Mouse (Mus musculus) ES-E14 (cell line): Measurements from ENCODE around the gene Myg1. TPM values are rescaled to one million over a fixed set of nuclear protein-coding genes. Genes with fewer than 3 reads are reported as not detected.

Experiments
- DNase-seq: peaks from one replicate; pipeline ENCODE4 v3.0.0-alpha.2; 2013; ENCODE audit warnings: low read depth, low spot score
- H3K27ac ChIP-seq: 2 replicates; pipeline ENCODE4 v1.5.1; 2012; ENCODE audit warnings: low read depth, mild to moderate bottlenecking, low read length, moderate library complexity, mixed read lengths; ENCODE audit not compliant: poor library complexity, insufficient read depth, severe bottlenecking
- H3K36me3 ChIP-seq: 2 replicates; pipeline ENCODE4 v1.6.1; 2012; ENCODE audit warnings: mild to moderate bottlenecking, low read length, moderate library complexity, mixed read lengths; ENCODE audit not compliant: control insufficient read depth, poor library complexity, insufficient read depth, severe bottlenecking
- H3K4me1 ChIP-seq, 2 experiments: fragments of 150-350 bp in 1 of 2; sonication (generic) in 1 of 2; 2 replicates each; pipeline ENCODE4 v1.6.1; 2012; ENCODE audit warnings: low read length in 2 of 2, mild to moderate bottlenecking in 1 of 2, mixed read lengths in 1 of 2; ENCODE audit not compliant: control insufficient read depth in 2 of 2, insufficient read depth in 2 of 2, poor library complexity in 1 of 2
- H3K4me3 ChIP-seq, 2 experiments: fragments of 150-350 bp in 1 of 2; sonication (generic) in 1 of 2; 2 replicates each; pipeline ENCODE4 v1.5.1; 2012; ENCODE audit warnings: low read length in 2 of 2, low read depth in 1 of 2, mild to moderate bottlenecking in 1 of 2, mixed read lengths in 1 of 2; ENCODE audit not compliant: insufficient read depth in 1 of 2, poor library complexity in 1 of 2, severe bottlenecking in 1 of 2
- H3K9ac ChIP-seq: 2 replicates; pipeline ENCODE4 v1.6.1; 2012; ENCODE audit warnings: low read depth, mild to moderate bottlenecking, low read length, mixed read lengths; ENCODE audit not compliant: poor library complexity, insufficient read depth, severe bottlenecking
- H3K9me3 ChIP-seq: fragments of 150-350 bp; sonication (generic); 2 replicates; pipeline ENCODE4 v1.6.1; 2012; ENCODE audit warnings: low read depth, mild to moderate bottlenecking, low read length; ENCODE audit not compliant: control insufficient read depth, insufficient read depth
- CHD2 ChIP-seq: IDR thresholded peaks from 2 replicates; pipeline ENCODE4 v1.6.1; 2014; ENCODE audit warnings: mild to moderate bottlenecking, low read depth, low read length, inconsistent platforms
- HCFC1 ChIP-seq: IDR thresholded peaks from 2 replicates; pipeline ENCODE4 v1.6.1; 2012; ENCODE audit warnings: low read length, inconsistent platforms, borderline replicate concordance; ENCODE audit not compliant: insufficient read depth
- MAFK ChIP-seq: IDR thresholded peaks from 2 replicates; pipeline ENCODE4 v1.6.1; 2014; ENCODE audit warnings: mild to moderate bottlenecking, low read depth, low read length, inconsistent platforms; ENCODE audit not compliant: insufficient read depth
- ZC3H11A ChIP-seq: IDR thresholded peaks from 2 replicates; pipeline ENCODE4 v1.6.1; 2012; ENCODE audit warnings: low read depth, mild to moderate bottlenecking, inconsistent platforms, low read length, borderline replicate concordance
- ZNF384 ChIP-seq: IDR thresholded peaks from 2 replicates; pipeline ENCODE4 v1.6.1; 2012; ENCODE audit warnings: low read depth, low read length, inconsistent platforms
- in situ Hi-C, 2 experiments: fragments of 600-800 bp; cut with MboI; formaldehyde crosslinking; loops; one replicate each; pipeline ENCODE4 v1.15.1; 2025; ENCODE audit warnings: low sequenced_read_pairs in 2 of 2, inconsistent platforms in 1 of 2; ENCODE audit not compliant: unreplicated experiment in 2 of 2
- total RNA-seq: library from RNA; depleted of rRNA; stranded (reverse); fragments of 300-350 nt; gene quantifications from 2 replicates; pipeline ENCODE4 v1.2.3, GENCODE M21; 2012

Myg1 gene
- total RNA-seq, 1 experiment = 109 TPM

GRCm38 (mm10) chr15:102350138-102350941 is 18.8 kb downstream of the Myg1 start, which contains the start of gene Aaas:
Aaas (minus strand) TSS chr15:102350771.
- Histone ChIP-seq H3K4me1 (peaks cover 2% of the 10 kb centered on the region in 2 experiments; a peak in 1 of 4 replicates), H3K9ac (peak within 1 kb of the TSS; percentile 99), H3K27ac (peak within 1 kb of the TSS; percentile 91), H3K9me3 (no peaks in the 10 kb centered on the region), H3K36me3 (peaks cover 16% of the 10 kb centered on the region), H3K4me3 (peak within 1 kb of the TSS; percentile 86 to 99)
- TF ChIP-seq HCFC1 (peak; percentile 89), CHD2 (no peak)
- DNase-seq = peak; percentile 92
- in situ Hi-C loops = no loop called here

GRCm38 (mm10) chr15:102350942-102351291 is 19.4 kb downstream of the Myg1 start:
- no peak for TF ChIP-seq MAFK
- no peak for TF ChIP-seq CHD2
- TF ChIP-seq ZNF384 = peak; percentile 28; the same call in 1 of the 2 replicates
- peak overlapping the region; percentile 48 to 86 for H3K4me3 ChIP-seq
- peaks cover 2% of the 10 kb centered on the region in 2 experiments; a peak in 1 of 4 replicates for H3K4me1 ChIP-seq
- H3K27ac ChIP-seq = no peak overlapping the region
- peak overlapping the region; percentile 47; the same call in 1 of the 2 replicates for H3K9ac ChIP-seq
- no peak for DNase-seq
- in situ Hi-C loops = no loop called here
- H3K9me3 ChIP-seq = no peaks in the 10 kb centered on the region
- peaks cover 10% of the 10 kb centered on the region for H3K36me3 ChIP-seq

DNA sequence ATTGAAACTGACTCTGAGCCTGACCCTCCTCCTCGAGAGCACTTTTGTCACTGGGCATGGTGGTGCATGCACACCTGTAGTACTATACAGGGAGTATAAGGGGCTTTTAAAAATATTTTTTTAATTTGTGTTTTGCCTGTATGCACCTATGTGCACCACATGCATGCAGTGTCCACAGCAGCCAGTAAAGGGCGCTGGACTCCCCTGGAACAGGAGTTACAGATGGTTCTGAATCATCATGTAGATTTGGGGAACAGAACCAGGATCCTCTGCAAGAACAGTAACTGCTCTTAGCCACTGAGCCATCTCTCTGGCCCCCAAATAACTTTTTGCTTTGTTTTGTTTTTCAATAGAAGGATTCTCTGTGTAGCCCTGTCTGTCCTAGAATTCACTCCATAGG is 20.7 kb downstream of the Myg1 start:
- in situ Hi-C loops = no loop called here
- no peak for TF ChIP-seq ZNF384
- no peak overlapping the region for H3K27ac ChIP-seq
- H3K36me3 ChIP-seq = peaks cover 2% of the 10 kb centered on the region
- H3K9me3 ChIP-seq = no peaks in the 10 kb centered on the region
- H3K9ac ChIP-seq = no peak overlapping the region
- no peak for DNase-seq
- H3K4me3 ChIP-seq = no peak overlapping the region
- H3K4me1 ChIP-seq = peaks cover 2% of the 10 kb centered on the region in 2 experiments; a peak in 1 of 4 replicates

- TF ChIP-seq ZC3H11A (no peak), ZNF384 (no peak), MAFK (no peak)
- no peak overlapping the region for H3K27ac ChIP-seq
- no peaks in the 10 kb centered on the region for H3K36me3 ChIP-seq
- in situ Hi-C loops = no loop called here
- no peak overlapping the region for H3K4me3 ChIP-seq
- DNase-seq = no peak
- H3K4me1 ChIP-seq = peaks cover 4 to 6% of the 10 kb centered on the region in 2 experiments; a peak in 1 of 4 replicates
- no peak overlapping the region for H3K9ac ChIP-seq
- no peaks in the 10 kb centered on the region for H3K9me3 ChIP-seq
These were observed 22.5 kb downstream of the Myg1 start for GRCm38 (mm10) chr15:102353986-102354385.

- DNase-seq = no peak
These were observed 23.8 kb downstream of the Myg1 start for GRCm38 (mm10) chr15:102355134-102355870.

More at GRCm38 (mm10) chr15:102355134-102355870, 23.8 kb downstream of the Myg1 start:
- in situ Hi-C loops = no loop called here
- no peaks in the 10 kb centered on the region for H3K9me3 ChIP-seq
- H3K9ac ChIP-seq = peak overlapping the region; percentile 79
- TF ChIP-seq ZNF384 = no peak
- peak overlapping the region; percentile 70 to 85 for H3K4me3 ChIP-seq
- no peak overlapping the region; the same call in 1 of the 2 replicates for H3K27ac ChIP-seq
- peaks cover 1 to 7% of the 10 kb centered on the region in 2 experiments; a peak in 1 of 4 replicates for H3K4me1 ChIP-seq
- H3K36me3 ChIP-seq = no peaks in the 10 kb centered on the region
